Mouse (Mus musculus) right cerebral cortex, postnatal 36 days (tissue): Measurements from ENCODE around the gene Lap3.
A peak's percentile ranks its signal among the peaks of the same experiment; 100 is the strongest.

Experiments
- DNase-seq, 2 experiments: peaks; one replicate each; pipeline ENCODE4 v3.0.0; 2022; ENCODE audit warnings: low spot score in 2 of 2, mixed read lengths in 1 of 2

Gene Lap3

DNA sequence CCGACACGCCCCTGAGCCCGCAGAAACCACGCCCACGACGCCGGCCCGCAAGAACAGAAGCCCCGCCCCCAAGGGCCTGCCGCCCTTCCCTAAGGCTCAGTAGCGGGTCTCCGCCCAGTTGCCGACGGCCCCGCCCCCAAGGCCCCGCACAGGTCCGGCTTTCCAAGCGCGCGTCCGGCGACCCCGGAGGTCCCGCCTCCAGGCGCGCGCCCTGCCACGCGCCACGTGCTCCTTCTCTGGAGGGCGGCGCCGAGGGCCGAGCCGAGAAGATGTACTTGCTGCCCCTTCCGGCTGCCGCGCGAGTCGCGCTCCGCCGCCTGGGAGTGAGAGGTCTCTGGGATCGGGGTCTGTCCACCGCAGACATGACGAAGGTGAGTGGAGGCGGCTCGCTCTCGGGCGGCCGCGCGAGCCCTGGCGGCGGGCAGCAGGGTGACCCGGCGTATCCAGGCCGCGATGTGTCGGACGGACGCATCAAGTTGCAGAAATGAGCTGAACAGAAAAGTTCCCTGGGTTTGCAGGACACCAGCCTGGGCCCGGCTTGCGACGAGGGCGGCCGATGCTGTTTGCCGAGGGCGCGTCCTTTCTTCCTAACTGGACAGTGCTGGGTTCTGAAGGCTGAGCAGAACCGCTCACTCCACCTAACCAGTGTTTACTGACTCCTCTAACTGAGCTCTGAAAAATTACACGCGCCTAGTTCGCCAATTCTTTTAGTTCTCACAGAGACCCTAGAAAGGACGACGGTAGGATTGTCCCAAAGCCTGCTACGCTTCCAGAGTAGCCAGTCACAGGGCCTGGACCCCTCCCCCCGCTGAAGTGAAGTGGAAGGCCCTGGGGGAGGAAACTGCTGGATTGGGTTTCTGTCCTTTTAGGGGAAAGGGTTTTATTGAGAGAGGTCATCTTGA lies at the start of gene Lap3:
Gene Lap3, plus strand, starts transcription at position 184 of the 902 bp plus-strand sequence.
- DNase-seq, result peak; percentile 95 to 96

- no peak for DNase-seq
Observed at GRCm38 (mm10) chr5:45444130-45444832, 48.9 kb upstream of the Lap3 start.

DNA sequence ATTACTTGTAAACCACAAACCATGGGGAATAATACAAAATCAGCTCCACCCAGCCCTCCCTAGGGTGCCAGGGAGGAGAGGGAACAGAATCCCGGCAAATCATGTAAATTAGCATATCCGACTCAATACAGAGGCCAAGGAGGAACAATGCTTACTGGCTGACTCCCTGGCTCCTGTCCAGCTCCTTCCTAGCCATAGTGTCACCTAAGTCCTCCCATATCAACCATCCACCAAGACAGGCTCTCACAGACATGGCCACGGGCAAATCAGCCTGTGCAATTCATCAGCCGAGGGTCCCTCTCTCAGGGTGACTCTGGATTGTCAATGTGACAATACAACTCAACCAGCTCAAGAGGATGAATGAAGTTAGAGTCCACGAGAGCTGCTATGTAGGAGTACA lies 44.5 kb upstream of the Lap3 start:
- DNase-seq, result no peak

- DNase-seq, result no peak
Observed at GRCm38 (mm10) chr5:45449206-45449605, 44.0 kb upstream of the Lap3 start.

GRCm38 (mm10) chr5:45449831-45450716 lies 43.1 kb upstream of the Lap3 start, which contains the start of gene Qdpr:
Qdpr (minus strand) TSS chr5:45450236.
- peak; percentile 95 to 97 for DNase-seq

- DNase-seq, result no peak
Observed at GRCm38 (mm10) chr5:45453451-45453850, 39.7 kb upstream of the Lap3 start, which contains the start of gene Clrn2. Clrn2 (plus strand) TSS chr5:45453751.

DNA sequence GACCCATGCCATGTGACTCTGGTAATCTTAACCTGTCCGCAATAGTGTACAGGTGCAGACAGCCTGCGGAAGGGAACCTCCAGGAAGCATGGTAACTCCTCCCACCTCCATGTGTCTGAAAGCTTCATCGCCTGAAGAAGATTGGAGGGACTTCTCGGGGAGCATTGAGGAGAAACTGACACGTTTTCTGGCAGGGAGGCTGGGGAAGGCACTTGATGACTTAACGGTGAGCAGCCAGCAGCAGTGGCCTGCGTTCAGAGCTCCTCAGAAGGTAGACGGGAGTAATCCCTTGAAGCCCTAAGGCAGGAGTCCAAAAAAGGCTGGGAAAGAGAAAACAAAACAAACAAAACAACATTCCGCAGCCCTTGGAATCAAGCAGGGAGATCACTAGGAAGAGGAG lies 38.7 kb upstream of the Lap3 start:
- no peak for DNase-seq

- peak in 1 of 2 experiments; percentile 16 for DNase-seq
Observed at GRCm38 (mm10) chr5:45472880-45473450, 20.2 kb upstream of the Lap3 start.

DNA sequence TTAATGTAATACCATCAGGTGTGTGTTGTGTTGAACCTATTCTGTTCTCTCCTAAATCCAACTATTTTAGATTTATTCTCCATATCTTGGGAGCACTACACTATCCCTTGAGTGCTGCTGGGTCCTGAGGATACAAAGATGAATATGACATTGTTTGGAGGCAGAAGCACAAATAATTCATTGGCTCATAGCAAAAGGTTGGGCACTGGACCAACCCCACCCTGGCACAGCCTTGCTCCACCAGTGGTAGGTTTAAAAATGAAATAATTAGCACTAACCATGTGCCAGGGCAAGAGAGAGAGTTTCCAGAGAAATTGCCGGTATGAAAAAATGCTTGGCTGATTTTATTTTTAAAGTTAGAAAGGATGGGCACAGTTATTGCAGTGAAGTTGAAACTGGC lies 19.7 kb upstream of the Lap3 start:
- no peak for DNase-seq

DNA sequence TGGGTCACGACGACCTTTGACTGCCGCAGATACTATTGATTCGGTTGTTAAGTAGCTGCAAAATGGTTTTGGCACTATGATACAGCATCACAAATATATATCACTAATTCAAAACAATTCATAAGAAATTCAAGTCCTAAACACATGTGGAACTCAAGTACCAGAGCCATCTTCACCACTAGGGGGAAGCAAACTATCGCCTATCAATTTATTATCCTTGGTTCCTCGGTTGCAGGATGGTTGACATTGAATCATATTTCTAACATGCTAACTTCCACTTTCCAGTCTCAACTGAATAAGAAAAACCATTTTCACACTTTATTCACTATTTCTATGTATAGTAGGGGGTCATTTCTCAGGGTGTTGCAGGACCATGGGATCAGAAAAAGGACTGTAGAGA lies 19.0 kb upstream of the Lap3 start:
- DNase-seq, result peak in 1 of 2 experiments; percentile 44

DNA sequence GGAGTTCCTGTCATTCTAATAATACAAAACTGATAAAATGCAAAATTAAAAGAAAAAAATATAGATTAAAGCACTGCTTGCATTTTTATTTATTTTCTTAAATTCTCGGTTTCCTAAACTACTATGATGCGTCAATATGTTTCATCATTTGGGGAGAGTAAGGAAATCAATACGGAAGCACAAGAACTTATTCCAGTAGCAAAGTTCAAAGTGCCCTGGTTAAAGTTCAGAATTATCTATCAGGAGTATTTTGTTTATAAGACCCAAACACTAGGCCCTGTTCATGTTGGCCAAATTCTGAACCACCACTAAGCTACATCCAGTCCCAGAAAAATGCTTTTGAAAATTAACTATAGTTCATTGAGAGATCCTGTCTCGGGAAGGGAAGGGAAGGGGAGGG lies 18.4 kb upstream of the Lap3 start:
- DNase-seq, result no peak

- no peak for DNase-seq
Observed at GRCm38 (mm10) chr5:45475771-45476170, 17.4 kb upstream of the Lap3 start.

GRCm38 (mm10) chr5:45476288-45476687 lies 16.9 kb upstream of the Lap3 start:
- peak in 1 of 2 experiments; percentile 19 for DNase-seq

- DNase-seq, result peak in 1 of 2 experiments; percentile 10
Observed at GRCm38 (mm10) chr5:45477601-45478000, 15.6 kb upstream of the Lap3 start.

DNA sequence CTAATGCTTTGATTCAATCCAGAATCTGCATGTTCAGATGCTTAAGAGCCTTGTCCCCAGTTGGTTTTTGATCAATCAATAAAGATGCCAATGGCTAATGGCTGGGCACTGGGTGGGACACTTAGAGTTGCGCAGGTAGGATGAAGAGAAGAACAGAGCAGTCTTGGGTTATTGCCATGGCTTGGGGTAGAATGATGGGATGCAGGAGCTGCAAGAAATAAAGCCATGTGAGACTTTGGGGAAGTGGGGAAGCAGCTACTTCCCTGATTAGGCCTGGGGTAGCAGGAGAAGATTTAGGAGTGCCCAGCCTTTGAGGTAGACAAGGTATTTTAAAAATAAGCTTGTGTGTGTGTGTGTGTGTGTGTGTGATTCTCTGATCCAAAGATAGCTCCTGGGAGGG lies 13.1 kb upstream of the Lap3 start:
- no peak for DNase-seq

DNA sequence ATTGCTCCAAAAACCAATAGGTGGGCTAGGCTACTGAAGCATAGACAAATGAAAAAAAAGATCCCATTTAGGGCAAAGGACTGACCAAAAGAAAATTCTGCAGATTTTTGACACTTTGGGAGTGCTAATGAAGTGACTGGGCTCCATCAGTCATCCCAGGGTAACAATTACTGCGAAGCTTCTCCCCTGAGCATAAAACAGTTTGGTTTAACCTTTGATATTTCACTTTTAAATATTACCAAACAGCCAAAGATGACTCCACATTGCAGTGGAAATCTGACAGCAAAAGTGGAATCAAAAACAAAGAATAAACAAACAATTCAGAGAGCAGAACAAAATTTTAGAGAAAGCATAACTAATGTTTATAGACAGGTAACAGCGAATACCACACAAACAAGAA lies 12.0 kb upstream of the Lap3 start:
- no peak for DNase-seq

- no peak for DNase-seq
Observed at GRCm38 (mm10) chr5:45482607-45483006, 10.6 kb upstream of the Lap3 start.

DNA sequence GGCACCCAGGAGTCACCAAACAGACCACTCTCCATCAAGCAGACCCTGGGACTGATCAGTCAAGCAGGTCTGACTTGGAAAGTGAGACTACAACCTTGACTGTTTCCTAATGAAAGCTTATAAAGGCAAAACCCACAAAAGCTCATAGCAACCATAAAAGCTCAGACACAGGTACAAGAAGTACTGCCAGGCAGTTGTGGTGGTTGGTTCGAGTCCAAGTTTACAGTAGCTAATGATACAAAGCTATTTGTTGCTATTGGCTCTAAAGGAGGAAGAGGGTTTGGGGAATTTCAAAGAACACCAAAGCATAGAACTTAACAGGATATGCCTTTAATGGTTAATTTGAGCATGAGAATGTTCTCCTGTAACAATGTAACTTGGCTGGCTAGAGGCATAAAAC lies 9.5 kb upstream of the Lap3 start:
- DNase-seq, result no peak

GRCm38 (mm10) chr5:45491776-45492175 lies 1.4 kb upstream of the Lap3 start:
- no peak for DNase-seq

- no peak for DNase-seq
Observed at GRCm38 (mm10) chr5:45494093-45494755, 1.1 kb downstream of the Lap3 start.

DNA sequence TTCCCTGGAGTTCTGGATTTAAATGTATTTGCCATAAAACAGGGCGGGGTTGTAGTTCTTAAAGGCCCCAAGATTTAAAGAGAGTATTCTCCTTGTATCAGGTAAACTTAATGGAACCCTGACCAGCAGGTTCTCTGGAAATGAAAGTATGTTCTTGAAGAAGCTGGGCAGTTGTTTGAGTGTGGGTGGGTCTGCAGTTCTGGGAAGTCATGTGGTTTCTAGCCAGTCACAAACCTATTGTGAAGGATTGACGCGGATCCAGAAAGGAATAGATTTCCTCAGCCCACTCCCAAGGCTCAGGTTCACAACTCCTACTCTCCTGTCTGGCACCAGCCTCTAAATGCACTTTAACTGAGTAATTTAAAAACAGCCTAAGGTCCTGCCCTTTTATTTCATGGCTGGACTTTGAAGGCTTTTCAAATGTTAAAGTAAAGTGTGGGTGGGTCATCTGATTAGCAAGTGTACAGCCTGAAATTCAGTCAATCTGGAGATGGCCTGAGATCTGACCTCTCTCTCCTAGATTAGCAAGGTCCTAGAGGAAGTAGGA lies 2.3 kb downstream of the Lap3 start:
- DNase-seq, result no peak
